13 mouse cellular contexts compared by ENCODE assay signal in genomic region chr12:56699915-56700900, GRCm38 (mm10). TPM values are rescaled to one million over a fixed set of nuclear protein-coding genes. Genes with fewer than 3 reads are reported as not detected.
DNase-seq lines count a peak whose midpoint lies in the region; ATAC-seq and TF ChIP-seq lines count a peak whose summit lies in the region.
"Had no signal": no experiment of that assay in that cellular context is flagged by ENCODE, and none has a peak within 500 bp of the region (broad histone marks: within the 10 kb centered on the region; RNA-seq: fewer than 3 reads in every experiment).

No protein-coding gene starts in this region.

- no peak for ATAC-seq in heart, embryonic 12.5 days (ENCODE audit: insufficient number of reproducible peaks, low FRiP score)
- no peak for ATAC-seq in embryonic facial prominence, embryonic 13.5 days (ENCODE audit: insufficient number of reproducible peaks, insufficient read depth, low FRiP score, low TSS enrichment, low read depth)
- peak; percentile 14; the same call in 1 of the 2 replicates for ATAC-seq in midbrain, embryonic 13.5 days
- ATAC-seq: CD4-positive, CD25-positive, alpha-beta regulatory T cell, adult 4 months had no signal

- 5% methylated on average over 44 of the region's 44 CpGs for WGBS in heart, embryonic 12.5 days
- WGBS in embryonic facial prominence, embryonic 13.5 days: 9% methylated on average over 44 of the region's 44 CpGs
- 2% methylated on average over 44 of the region's 44 CpGs for WGBS in midbrain, embryonic 13.5 days

- H3K27me3 ChIP-seq in heart, embryonic 12.5 days (replicated peaks): peaks cover 59% of the 10 kb centered on the region
- H3K27me3 ChIP-seq in embryonic facial prominence, embryonic 13.5 days: peaks cover 78% of the 10 kb centered on the region
- peaks cover 90% of the 10 kb centered on the region for H3K27me3 ChIP-seq in midbrain, embryonic 13.5 days

- H3K9me3 ChIP-seq in heart, embryonic 12.5 days (replicated peaks): no peaks in the 10 kb centered on the region
- no peaks in the 10 kb centered on the region for H3K9me3 ChIP-seq in embryonic facial prominence, embryonic 13.5 days
- no peaks in the 10 kb centered on the region for H3K9me3 ChIP-seq in midbrain, embryonic 13.5 days

- 0 out of 2 replicates have a peak overlapping the region, but pooled peaks have one; percentile 7 for H3K4me2 ChIP-seq in heart, embryonic 12.5 days
- peak overlapping the region; percentile 50 for H3K4me2 ChIP-seq in embryonic facial prominence, embryonic 13.5 days
- no peak overlapping the region for H3K4me2 ChIP-seq in midbrain, embryonic 13.5 days (replicated peaks)

- H3K27ac ChIP-seq in heart, embryonic 12.5 days (ENCODE audit: poor library complexity, severe bottlenecking): no peak overlapping the region
- H3K27ac ChIP-seq in embryonic facial prominence, embryonic 13.5 days: peak overlapping the region; percentile 60
- no peak overlapping the region for H3K27ac ChIP-seq in midbrain, embryonic 13.5 days
- H3K27ac ChIP-seq in layer of hippocampus, adult 2 months: no peak overlapping the region
- H3K27ac ChIP-seq: left cerebral cortex, adult 2 months had no signal

- no peaks in the 10 kb centered on the region for H3K36me3 ChIP-seq in heart, embryonic 12.5 days
- no peaks in the 10 kb centered on the region for H3K36me3 ChIP-seq in embryonic facial prominence, embryonic 13.5 days
- H3K36me3 ChIP-seq in midbrain, embryonic 13.5 days: no peaks in the 10 kb centered on the region

- peaks cover 27% of the 10 kb centered on the region for H3K4me1 ChIP-seq in heart, embryonic 12.5 days (replicated peaks)
- H3K4me1 ChIP-seq in embryonic facial prominence, embryonic 13.5 days: peaks cover 25% of the 10 kb centered on the region
- peaks cover 19% of the 10 kb centered on the region for H3K4me1 ChIP-seq in midbrain, embryonic 13.5 days (replicated peaks)

- intact Hi-C loops in heart, postnatal 25 days (cut with DNase I): no loop called here

- TF ChIP-seq CTCF in layer of hippocampus, adult 2 months (conservative IDR thresholded peaks at IDR 0.05): no peak

- DNase-seq in heart, postnatal 25 days (ENCODE audit: low spot score): no peak
- peak; percentile 57 for DNase-seq in ES-CJ7 (ENCODE audit: low read depth, low spot score)
- no peak for DNase-seq in layer of hippocampus, adult 2 months (ENCODE audit: low spot score in 2 of 2)
- DNase-seq in lung, postnatal 36 days: no peak
- DNase-seq in adrenal gland, postnatal 10 days: no peak
- DNase-seq: heart, postnatal 10 days; kidney, postnatal 14 days; lung, adult 18-20 months had no signal

- no peak overlapping the region for H3K9ac ChIP-seq in heart, embryonic 12.5 days
- peak overlapping the region; percentile 72 for H3K9ac ChIP-seq in embryonic facial prominence, embryonic 13.5 days
- H3K9ac ChIP-seq in midbrain, embryonic 13.5 days (replicated peaks): no peak overlapping the region

- H3K4me3 ChIP-seq in heart, embryonic 12.5 days: peak overlapping the region; percentile 3; the same call in 1 of the 2 replicates
- peak overlapping the region; percentile 38 for H3K4me3 ChIP-seq in embryonic facial prominence, embryonic 13.5 days
- no peak overlapping the region for H3K4me3 ChIP-seq in midbrain, embryonic 13.5 days (replicated peaks)
- H3K4me3 ChIP-seq in layer of hippocampus, adult 2 months: no peak overlapping the region
- H3K4me3 ChIP-seq: left cerebral cortex, adult 2 months had no signal

RNA-seq across cellular contexts. Expression of gene Pax9, which starts 8.6 kb away (rescaled TPM):
- 0.06 TPM in 1 of 2 replicates, not detected in the other for polyA plus RNA-seq in heart, embryonic 12.5 days (2016; fragmentation: Nextera tagmentation; extraction: Ambion mirVana)
- under 1 TPM; 0.16 to 0.22 TPM for total RNA-seq in heart, postnatal 25 days (2021)
- 13.5 and 17.7 TPM in 2 replicates for polyA plus RNA-seq in embryonic facial prominence, embryonic 13.5 days (2015; fragmentation: Nextera tagmentation; extraction: Ambion mirVana)
- not detected in 2 replicates for polyA plus RNA-seq in midbrain, embryonic 13.5 days (2015; fragmentation: Nextera tagmentation; extraction: Ambion mirVana)
- not detected for total RNA-seq in layer of hippocampus, adult 2 months (2021)
- not detected for total RNA-seq in adrenal gland, postnatal 10 days (2021)
- total RNA-seq: left cerebral cortex, adult 2 months had no signal

Comparison
In these comparisons a context has a peak if more than half of its experiments do, and no peak if none do; other contexts are left out.
1. H3K4me3 ChIP-seq: peak in heart, embryonic 12.5 days (single experiment) and embryonic facial prominence, embryonic 13.5 days (single experiment); none in midbrain, embryonic 13.5 days (single experiment) and layer of hippocampus, adult 2 months (single experiment).